Mouse (Mus musculus): ENCODE data around the gene Rhov. TPM values are rescaled to one million over a fixed set of nuclear protein-coding genes. Genes with fewer than 3 reads are reported as not detected.
A peak's percentile ranks its signal among the peaks of the same experiment; 100 is the strongest.

The Rhov gene
- 0.98 and 2.3 TPM in 2 replicates for polyA plus RNA-seq (2014; fragmentation: Nextera tagmentation; extraction: Ambion mirVana)

DNA sequence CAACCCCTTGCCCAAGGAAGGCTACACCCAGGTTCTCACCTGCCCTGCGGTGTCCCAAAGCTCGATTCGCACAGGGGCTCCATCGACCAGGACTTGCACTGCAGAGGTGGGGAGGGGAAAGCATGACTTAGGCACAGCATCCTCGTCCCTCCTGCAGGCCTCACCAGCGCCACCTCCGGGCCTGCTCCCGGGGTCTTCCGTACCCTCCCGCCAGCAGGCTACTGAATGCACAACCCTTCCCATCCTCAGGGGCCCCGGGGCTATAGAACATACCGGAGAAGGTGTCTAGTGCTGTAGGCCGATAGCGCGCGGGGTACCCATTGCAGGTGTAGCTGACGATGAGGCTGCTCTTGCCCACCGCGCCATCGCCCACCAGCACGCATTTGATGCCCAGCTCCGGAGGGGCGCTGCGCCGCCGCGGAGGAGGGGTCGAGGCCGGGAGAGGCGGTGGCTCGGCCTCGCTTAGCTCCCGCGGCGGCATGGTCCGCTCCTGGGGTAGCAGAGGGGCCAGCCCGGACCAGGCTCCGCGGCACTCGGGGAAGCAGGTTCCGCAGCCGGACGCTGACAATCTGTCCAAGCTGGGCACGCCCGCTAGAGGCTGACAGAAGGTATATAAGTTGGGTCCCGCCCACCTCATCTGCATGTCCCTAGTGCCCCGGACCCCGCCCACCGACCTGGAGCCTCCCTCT lies at the start of gene Rhov:
Gene Rhov (minus strand): TSS at position 630 of the 689 bp plus-strand sequence.
- H3K27me3 ChIP-seq (replicated peaks; ENCODE audit: control insufficient read depth, insufficient read depth, low read length) = peaks cover 10% of the 10 kb centered on the region
- H3K27ac ChIP-seq (ENCODE audit: low read depth) = no peak within 1 kb of the TSS
- H3K9me3 ChIP-seq (ENCODE audit: control insufficient read depth, low read length) = no peaks in the 10 kb centered on the region
- ATAC-seq (replicated peaks; ENCODE audit: low FRiP score, low TSS enrichment, low read depth) (peak; percentile 60), DNase-seq (ENCODE audit: low spot score) (peak; percentile 74)
- H3K4me2 ChIP-seq (ENCODE audit: low read length) = peak within 1 kb of the TSS; percentile 99
- no peaks in the 10 kb centered on the region for H3K36me3 ChIP-seq (ENCODE audit: control insufficient read depth, insufficient read depth, low read length)
- H3K9ac ChIP-seq (ENCODE audit: low read length) = peak within 1 kb of the TSS; percentile 48
- whole genome bisulfite sequencing = under 1% methylated on average over 49 of the region's 49 CpGs
- H3K4me3 ChIP-seq (ENCODE audit: low read depth, low read length) = peak within 1 kb of the TSS; percentile 57
- H3K4me1 ChIP-seq (replicated peaks; ENCODE audit: control insufficient read depth, insufficient read depth, low read length) = no peaks in the 10 kb centered on the region

- no peak for DNase-seq (ENCODE audit: low spot score)
- H3K4me1 ChIP-seq (replicated peaks; ENCODE audit: control insufficient read depth, insufficient read depth, low read length) = peaks cover 26% of the 10 kb centered on the region
- no peaks in the 10 kb centered on the region for H3K36me3 ChIP-seq (ENCODE audit: control insufficient read depth, insufficient read depth, low read length)
- peaks cover 53% of the 10 kb centered on the region for H3K27me3 ChIP-seq (replicated peaks; ENCODE audit: control insufficient read depth, insufficient read depth, low read length)
- H3K4me2 ChIP-seq (ENCODE audit: low read length) = no peak overlapping the region
- H3K4me3 ChIP-seq (ENCODE audit: low read depth, low read length) = no peak overlapping the region
- WGBS = 76% methylated on average over 8 of the region's 8 CpGs
- no peak overlapping the region for H3K9ac ChIP-seq (ENCODE audit: low read length)
- no peak overlapping the region for H3K27ac ChIP-seq (ENCODE audit: low read depth)
- no peaks in the 10 kb centered on the region for H3K9me3 ChIP-seq (ENCODE audit: control insufficient read depth, low read length)
- no peak for ATAC-seq (replicated peaks; ENCODE audit: low FRiP score, low TSS enrichment, low read depth)
These were observed 49.5 kb upstream of the Rhov start for GRCm38 (mm10) chr2:119320571-119320970.

DNA sequence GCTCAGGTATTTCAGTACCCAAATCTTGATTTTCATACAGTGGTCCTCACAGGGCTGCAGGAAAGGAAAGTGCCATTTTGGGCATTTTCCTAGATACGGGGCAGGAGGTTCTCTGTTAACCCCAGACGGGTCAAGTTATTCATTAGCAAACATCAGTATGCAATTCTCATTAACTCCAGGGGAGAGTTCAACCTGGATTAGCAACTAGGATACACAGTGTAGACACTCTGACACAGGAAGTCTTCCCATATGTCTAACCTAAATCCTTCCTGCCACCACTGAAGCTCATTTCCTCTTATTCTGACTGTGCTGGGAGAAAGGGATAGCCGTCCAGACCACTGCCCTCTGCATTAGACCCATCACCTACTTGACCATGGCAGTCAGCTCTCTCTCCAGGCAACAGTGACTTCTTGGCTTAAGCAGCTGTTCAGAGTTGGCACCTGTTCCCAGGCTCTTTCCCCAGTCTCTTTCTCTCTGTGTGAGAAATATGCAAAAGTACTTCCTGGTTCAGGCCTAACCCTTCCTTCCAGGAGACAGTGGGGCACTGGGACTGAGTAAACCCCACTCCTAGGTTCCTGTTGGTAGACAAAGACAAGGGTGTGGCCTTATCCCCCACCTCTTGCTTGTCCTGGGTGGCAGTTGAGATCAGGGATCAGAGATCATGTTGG lies 47.1 kb upstream of the Rhov start:
- DNase-seq (ENCODE audit: low spot score) (no peak), ATAC-seq (replicated peaks; ENCODE audit: low FRiP score, low TSS enrichment, low read depth) (no peak; the same call in 1 of the 2 replicates)
- no peak overlapping the region for H3K4me2 ChIP-seq (ENCODE audit: low read length)
- no peaks in the 10 kb centered on the region for H3K36me3 ChIP-seq (ENCODE audit: control insufficient read depth, insufficient read depth, low read length)
- no peak overlapping the region for H3K4me3 ChIP-seq (ENCODE audit: low read depth, low read length)
- WGBS = 57% methylated on average over 3 of the region's 3 CpGs
- H3K9ac ChIP-seq (ENCODE audit: low read length) = no peak overlapping the region
- peak overlapping the region; percentile 57; the same call in 1 of the 2 replicates for H3K27ac ChIP-seq (ENCODE audit: low read depth)
- H3K9me3 ChIP-seq (ENCODE audit: control insufficient read depth, low read length) = no peaks in the 10 kb centered on the region
- H3K27me3 ChIP-seq (replicated peaks; ENCODE audit: control insufficient read depth, insufficient read depth, low read length) = peaks cover 30% of the 10 kb centered on the region
- H3K4me1 ChIP-seq (replicated peaks; ENCODE audit: control insufficient read depth, insufficient read depth, low read length) = peaks cover 15% of the 10 kb centered on the region

DNA sequence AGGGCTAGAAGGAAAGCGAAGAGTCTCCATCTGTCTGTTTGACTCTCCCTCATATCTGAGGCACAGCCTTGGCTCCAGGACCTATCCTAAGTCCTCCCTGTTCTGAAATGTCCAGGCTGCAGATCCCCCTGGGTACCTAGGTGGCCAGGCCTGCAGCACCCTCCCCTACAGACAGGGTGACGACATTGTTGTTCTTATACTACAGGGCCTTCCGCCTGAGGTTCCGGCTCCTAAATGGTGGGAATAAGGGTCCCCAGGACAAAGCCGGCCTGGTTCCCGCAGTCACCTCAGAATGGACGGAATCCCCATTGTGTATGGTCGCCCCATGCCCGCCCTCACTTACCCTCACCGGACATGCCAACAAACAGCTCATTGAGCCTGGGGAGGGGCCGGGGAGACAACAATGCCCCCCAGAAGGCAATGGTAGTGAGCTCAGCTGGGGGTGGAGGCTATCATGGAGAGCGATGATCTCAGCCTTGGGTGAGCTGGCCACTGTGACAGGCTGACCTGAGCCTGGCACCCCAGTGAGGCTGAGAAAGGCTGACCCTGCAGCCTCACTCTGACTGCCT lies 43.8 kb upstream of the Rhov start:
- H3K4me1 ChIP-seq (replicated peaks; ENCODE audit: control insufficient read depth, insufficient read depth, low read length) = no peaks in the 10 kb centered on the region; the same call in 1 of the 2 replicates
- H3K4me2 ChIP-seq (ENCODE audit: low read length) = no peak overlapping the region
- no peak overlapping the region for H3K27ac ChIP-seq (ENCODE audit: low read depth)
- DNase-seq (ENCODE audit: low spot score) (no peak), ATAC-seq (replicated peaks; ENCODE audit: low FRiP score, low TSS enrichment, low read depth) (no peak)
- no peaks in the 10 kb centered on the region for H3K36me3 ChIP-seq (ENCODE audit: control insufficient read depth, insufficient read depth, low read length)
- no peak overlapping the region for H3K9ac ChIP-seq (ENCODE audit: low read length)
- H3K9me3 ChIP-seq (ENCODE audit: control insufficient read depth, low read length) = no peaks in the 10 kb centered on the region
- no peaks in the 10 kb centered on the region for H3K27me3 ChIP-seq (replicated peaks; ENCODE audit: control insufficient read depth, insufficient read depth, low read length)
- WGBS = 81% methylated on average over 12 of the region's 12 CpGs
- H3K4me3 ChIP-seq (ENCODE audit: low read depth, low read length) = no peak overlapping the region

- Histone ChIP-seq H3K9ac (ENCODE audit: low read length) (no peak overlapping the region), H3K36me3 (ENCODE audit: control insufficient read depth, insufficient read depth, low read length) (no peaks in the 10 kb centered on the region), H3K4me1 (replicated peaks; ENCODE audit: control insufficient read depth, insufficient read depth, low read length) (no peaks in the 10 kb centered on the region; the same call in 1 of the 2 replicates), H3K27me3 (replicated peaks; ENCODE audit: control insufficient read depth, insufficient read depth, low read length) (no peaks in the 10 kb centered on the region), H3K27ac (ENCODE audit: low read depth) (no peak overlapping the region), H3K4me3 (ENCODE audit: low read depth, low read length) (no peak overlapping the region), H3K9me3 (ENCODE audit: control insufficient read depth, low read length) (no peaks in the 10 kb centered on the region), H3K4me2 (ENCODE audit: low read length) (no peak overlapping the region)
- WGBS = 40% methylated on average over 10 of the region's 10 CpGs
- no peak for DNase-seq (ENCODE audit: low spot score)
- no peak for ATAC-seq (replicated peaks; ENCODE audit: low FRiP score, low TSS enrichment, low read depth)
These were observed 42.9 kb upstream of the Rhov start for GRCm38 (mm10) chr2:119313780-119314479.

DNA sequence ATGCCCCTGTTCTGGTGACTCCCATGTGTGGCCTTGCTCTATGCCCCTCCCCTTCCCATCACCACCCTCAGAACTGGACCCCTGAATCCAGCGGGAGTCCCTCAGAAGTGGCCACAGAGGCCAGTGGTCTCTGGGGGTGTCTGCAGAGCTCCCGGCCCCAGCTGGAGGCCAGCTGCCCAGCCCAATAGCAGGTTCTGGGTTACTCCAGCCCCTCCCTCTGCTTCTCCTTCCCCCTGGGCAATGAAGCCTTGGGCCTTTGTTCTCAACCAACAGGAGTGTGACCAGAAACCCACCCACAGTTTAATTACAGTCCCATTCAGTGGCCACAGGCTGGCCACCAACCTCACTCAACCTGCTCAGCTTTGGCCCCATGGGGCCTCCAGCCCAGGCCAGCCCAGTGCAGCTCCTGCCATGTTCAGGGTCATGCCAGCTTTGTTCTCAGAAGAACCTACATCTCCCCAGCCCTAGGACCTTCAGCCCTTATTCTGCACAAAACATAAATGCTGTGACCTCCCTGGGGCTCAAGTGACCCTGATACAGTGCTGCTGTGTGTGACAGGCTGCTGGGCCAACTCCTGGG lies 41.4 kb upstream of the Rhov start:
- Histone ChIP-seq H3K27me3 (replicated peaks; ENCODE audit: control insufficient read depth, insufficient read depth, low read length) (no peaks in the 10 kb centered on the region), H3K9me3 (ENCODE audit: control insufficient read depth, low read length) (no peaks in the 10 kb centered on the region), H3K27ac (ENCODE audit: low read depth) (no peak overlapping the region), H3K4me2 (ENCODE audit: low read length) (no peak overlapping the region), H3K9ac (ENCODE audit: low read length) (no peak overlapping the region), H3K36me3 (ENCODE audit: control insufficient read depth, insufficient read depth, low read length) (no peaks in the 10 kb centered on the region), H3K4me3 (ENCODE audit: low read depth, low read length) (no peak overlapping the region), H3K4me1 (replicated peaks; ENCODE audit: control insufficient read depth, insufficient read depth, low read length) (no peaks in the 10 kb centered on the region; the same call in 1 of the 2 replicates)
- no peak for DNase-seq (ENCODE audit: low spot score)
- ATAC-seq (replicated peaks; ENCODE audit: low FRiP score, low TSS enrichment, low read depth) = no peak
- 62% methylated on average over 2 of the region's 2 CpGs for WGBS

GRCm38 (mm10) chr2:119311544-119311943 lies 40.5 kb upstream of the Rhov start:
- H3K9ac ChIP-seq (ENCODE audit: low read length) = no peak overlapping the region
- no peak for ATAC-seq (replicated peaks; ENCODE audit: low FRiP score, low TSS enrichment, low read depth)
- no peaks in the 10 kb centered on the region for H3K27me3 ChIP-seq (replicated peaks; ENCODE audit: control insufficient read depth, insufficient read depth, low read length)
- 37% methylated on average over 12 of the region's 12 CpGs for WGBS
- H3K36me3 ChIP-seq (ENCODE audit: control insufficient read depth, insufficient read depth, low read length) = no peaks in the 10 kb centered on the region
- H3K4me1 ChIP-seq (replicated peaks; ENCODE audit: control insufficient read depth, insufficient read depth, low read length) = no peaks in the 10 kb centered on the region; the same call in 1 of the 2 replicates
- H3K27ac ChIP-seq (ENCODE audit: low read depth) = no peak overlapping the region
- DNase-seq (ENCODE audit: low spot score) = no peak
- H3K9me3 ChIP-seq (ENCODE audit: control insufficient read depth, low read length) = no peaks in the 10 kb centered on the region
- no peak overlapping the region for H3K4me2 ChIP-seq (ENCODE audit: low read length)
- H3K4me3 ChIP-seq (ENCODE audit: low read depth, low read length) = no peak overlapping the region

- H3K4me2 ChIP-seq (ENCODE audit: low read length) = no peak overlapping the region
- H3K27ac ChIP-seq (ENCODE audit: low read depth) = peak overlapping the region; percentile 51; the same call in 1 of the 2 replicates
- H3K27me3 ChIP-seq (replicated peaks; ENCODE audit: control insufficient read depth, insufficient read depth, low read length) = no peaks in the 10 kb centered on the region
- H3K9ac ChIP-seq (ENCODE audit: low read length) = no peak overlapping the region
- no peaks in the 10 kb centered on the region for H3K36me3 ChIP-seq (ENCODE audit: control insufficient read depth, insufficient read depth, low read length)
- 14% methylated on average over 3 of the region's 3 CpGs for WGBS
- H3K9me3 ChIP-seq (ENCODE audit: control insufficient read depth, low read length) = no peaks in the 10 kb centered on the region
- DNase-seq (ENCODE audit: low spot score) (peak; percentile 77), ATAC-seq (replicated peaks; ENCODE audit: low FRiP score, low TSS enrichment, low read depth) (peak; percentile 64)
- no peak overlapping the region for H3K4me3 ChIP-seq (ENCODE audit: low read depth, low read length)
- H3K4me1 ChIP-seq (replicated peaks; ENCODE audit: control insufficient read depth, insufficient read depth, low read length) = peaks cover 26% of the 10 kb centered on the region
These were observed 33.7 kb upstream of the Rhov start for GRCm38 (mm10) chr2:119304798-119305208.
